Mouse (Mus musculus): ENCODE measurements around the gene C130026I21Rik. TPM values are rescaled to one million over a fixed set of nuclear protein-coding genes. Genes with fewer than 3 reads are reported as not detected.
"Not testable (repeated sequence)": the region's sequence is repeated elsewhere in the genome, so short reads cannot be mapped to it uniquely, and the experiment has no call there.

The C130026I21Rik gene
- polyA plus RNA-seq, 1 experiment from 2014 or later, result 0.41 TPM

DNA sequence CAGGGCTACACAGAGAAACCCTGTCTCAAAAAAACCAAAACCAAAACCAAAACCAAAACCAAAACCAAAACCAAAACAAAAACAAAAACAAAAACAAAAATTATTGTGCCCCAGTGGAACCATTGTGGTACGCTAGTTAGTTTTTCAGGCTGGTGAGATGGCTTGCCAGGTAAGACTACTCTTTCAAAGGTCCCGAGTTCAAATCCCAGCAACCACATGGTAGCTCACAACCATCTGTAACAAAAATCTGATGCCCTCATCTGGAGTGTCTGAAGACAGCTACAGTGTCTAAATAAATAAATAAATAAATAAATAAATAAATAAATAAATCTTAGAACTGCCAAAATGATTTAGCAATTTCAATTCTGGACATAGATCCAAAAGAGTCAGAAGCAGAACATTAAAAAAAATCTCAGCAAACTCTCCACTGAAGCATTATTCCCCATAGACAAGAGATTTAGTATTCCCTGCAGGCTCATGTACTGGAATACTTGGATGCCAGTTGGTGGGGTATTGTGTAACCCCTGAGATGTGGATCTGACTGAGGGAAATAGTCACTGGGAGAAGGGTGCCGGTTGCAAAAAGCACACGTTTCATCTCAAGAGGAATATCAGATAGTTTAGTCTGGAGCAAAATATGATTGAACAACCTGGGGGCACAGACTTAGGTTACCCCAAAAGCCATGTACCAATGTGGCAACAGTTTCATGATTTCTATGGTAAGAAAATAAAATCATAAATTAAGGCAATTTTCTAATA is 31.2 kb downstream of the C130026I21Rik start:
- not testable (repeated sequence) for H3K4me3 ChIP-seq (replicated peaks); H3K27me3 ChIP-seq; H3K4me1 ChIP-seq (replicated peaks); H3K9me3 ChIP-seq (replicated peaks); H3K36me3 ChIP-seq (replicated peaks); ATAC-seq (ENCODE audit: insufficient read depth); H3K4me2 ChIP-seq; H3K9ac ChIP-seq; H3K27ac ChIP-seq (replicated peaks)
- 47% methylated on average over 4 of the region's 4 CpGs for WGBS (ENCODE audit: insufficient replicate concordance)

DNA sequence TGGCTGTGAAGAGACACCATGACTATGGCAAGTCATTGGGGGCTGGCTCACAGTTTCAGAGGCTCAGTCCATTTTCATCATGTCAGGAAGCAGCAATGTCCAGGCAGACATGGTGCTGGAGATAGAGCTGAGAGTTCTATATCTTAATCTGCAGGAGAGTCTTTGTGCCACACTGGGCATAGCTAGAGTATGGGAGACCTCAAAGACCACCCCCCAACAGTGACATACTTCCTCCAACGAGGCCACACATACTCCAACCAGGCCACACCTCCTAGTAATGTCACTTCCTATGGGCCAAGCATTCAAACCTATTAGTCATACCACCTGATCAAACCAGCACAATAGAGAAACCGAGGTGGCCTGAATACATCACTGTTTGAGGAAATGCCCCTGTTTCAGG is 63.8 kb downstream of the C130026I21Rik start:
- not testable (repeated sequence) for H3K27me3 ChIP-seq; ATAC-seq (ENCODE audit: insufficient read depth)

DNA sequence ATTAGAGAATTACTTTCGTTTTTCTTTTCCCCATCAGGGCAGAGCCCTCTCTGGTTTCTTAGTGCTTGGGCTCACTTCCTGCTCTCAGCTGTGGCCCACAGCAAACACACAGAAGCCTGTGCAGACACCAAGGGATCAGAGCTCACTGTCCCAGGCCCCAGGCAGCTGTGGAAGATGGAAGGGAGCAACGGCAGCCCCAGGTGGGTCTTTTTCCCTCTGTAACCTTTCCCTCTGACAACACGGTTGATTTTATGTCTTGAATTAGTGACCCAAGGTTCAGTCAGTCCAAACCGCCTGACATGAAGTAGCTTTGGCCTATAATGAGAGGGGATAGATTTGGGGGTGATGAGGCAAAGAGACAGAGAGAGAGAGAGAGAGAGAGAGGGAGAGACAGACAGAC is 70.8 kb downstream of the C130026I21Rik start:
- not testable (repeated sequence) for H3K27ac ChIP-seq (replicated peaks); H3K4me2 ChIP-seq; H3K4me3 ChIP-seq (replicated peaks); H3K9ac ChIP-seq; ATAC-seq (ENCODE audit: insufficient read depth); H3K27me3 ChIP-seq; H3K36me3 ChIP-seq (replicated peaks); H3K9me3 ChIP-seq (replicated peaks); H3K4me1 ChIP-seq (replicated peaks)
- WGBS (ENCODE audit: insufficient replicate concordance), result 56% methylated on average over 3 of the region's 4 CpGs

More for the DNA sequence above, 63.8 kb downstream of the C130026I21Rik start:
- WGBS (ENCODE audit: insufficient replicate concordance), result 20% methylated on average over 1 of the region's 2 CpGs
- not testable (repeated sequence) for H3K9me3 ChIP-seq (replicated peaks); H3K4me2 ChIP-seq; H3K9ac ChIP-seq; H3K36me3 ChIP-seq (replicated peaks); H3K4me1 ChIP-seq (replicated peaks); H3K27ac ChIP-seq (replicated peaks); H3K4me3 ChIP-seq (replicated peaks)

DNA sequence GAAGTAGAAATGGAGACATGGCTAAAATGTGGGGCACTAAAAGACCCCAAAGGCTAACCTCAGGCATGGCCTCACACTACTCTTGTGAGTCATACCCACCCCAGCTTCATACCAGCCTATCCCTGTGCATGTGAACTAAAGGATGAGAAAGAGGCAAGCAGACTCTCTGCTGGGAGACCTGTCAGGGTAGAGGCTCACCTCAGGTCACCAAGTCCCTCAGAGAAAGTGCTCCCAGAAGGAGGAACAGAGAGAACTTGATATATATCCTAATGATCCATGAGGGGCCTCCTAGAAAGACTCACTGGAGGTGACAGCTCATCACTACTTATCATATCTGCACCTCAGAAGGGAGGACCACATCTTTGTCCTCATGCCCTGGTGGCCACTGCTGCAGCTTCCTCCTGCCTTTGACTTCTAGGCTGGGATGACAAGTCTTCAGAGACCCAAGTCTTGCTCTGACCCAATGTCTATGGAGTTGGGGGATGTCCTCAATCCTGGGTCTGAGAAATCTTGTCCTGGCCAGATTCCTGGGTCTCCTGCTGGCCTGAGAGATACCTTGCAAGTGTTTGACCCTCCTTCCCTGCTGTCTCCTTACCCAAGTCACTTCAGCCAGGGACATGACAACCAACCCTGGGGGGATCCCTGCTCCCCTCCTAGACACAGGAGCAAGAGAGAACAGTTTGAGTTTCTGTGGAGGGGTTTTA is 71.6 kb downstream of the C130026I21Rik start:
- H3K9me3 ChIP-seq (replicated peaks); H3K27ac ChIP-seq (replicated peaks); H3K9ac ChIP-seq; H3K4me1 ChIP-seq (replicated peaks); ATAC-seq (ENCODE audit: insufficient read depth); H3K4me2 ChIP-seq; H3K27me3 ChIP-seq; H3K4me3 ChIP-seq (replicated peaks); H3K36me3 ChIP-seq (replicated peaks): not testable (repeated sequence)

DNA sequence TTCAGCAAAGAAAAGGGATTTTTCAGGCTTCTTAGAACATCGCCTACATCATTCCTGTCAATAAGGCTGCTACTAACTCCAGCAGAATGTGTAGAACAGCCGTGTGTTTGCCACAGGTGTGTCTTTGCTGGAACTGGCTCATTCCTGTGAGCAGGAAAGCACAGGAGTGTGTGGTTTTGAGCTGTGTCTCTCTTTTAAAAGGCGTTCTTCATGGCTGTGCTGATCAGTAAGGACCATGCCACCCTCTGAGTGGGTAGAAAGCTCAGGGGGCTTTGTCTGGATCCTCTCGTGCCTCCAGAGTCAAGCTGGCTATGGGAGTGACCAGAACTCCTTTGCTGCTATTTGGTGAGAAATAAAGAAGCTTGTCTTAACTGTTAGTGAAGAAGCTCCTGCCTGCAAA is 73.6 kb downstream of the C130026I21Rik start:
- 42% methylated on average over 4 of the region's 4 CpGs for WGBS (ENCODE audit: insufficient replicate concordance)
- H3K4me3 ChIP-seq (replicated peaks); H3K27me3 ChIP-seq; ATAC-seq (ENCODE audit: insufficient read depth); H3K27ac ChIP-seq (replicated peaks); H3K4me1 ChIP-seq (replicated peaks); H3K9ac ChIP-seq; H3K9me3 ChIP-seq (replicated peaks); H3K36me3 ChIP-seq (replicated peaks); H3K4me2 ChIP-seq: not testable (repeated sequence)

DNA sequence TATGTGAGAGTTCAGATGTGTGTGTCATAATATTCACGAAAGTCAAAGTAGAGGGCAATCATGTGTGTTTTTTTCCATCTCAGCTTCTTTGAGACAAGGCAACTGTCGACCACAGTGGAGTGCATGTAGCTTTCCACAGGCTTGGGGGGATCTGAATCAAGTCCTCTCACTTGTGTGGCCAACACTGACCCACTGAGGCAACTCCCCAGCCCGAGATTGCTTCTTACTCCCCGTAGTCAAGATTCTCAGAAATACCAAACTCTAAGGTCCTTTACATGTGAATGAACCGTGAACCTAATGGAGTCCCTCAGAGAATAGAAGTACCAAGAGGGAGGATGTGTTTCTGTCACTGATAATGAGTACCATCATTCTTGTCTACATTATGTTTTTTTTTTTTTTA is 76.6 kb downstream of the C130026I21Rik start:
- H3K36me3 ChIP-seq (replicated peaks); H3K27ac ChIP-seq (replicated peaks); H3K4me1 ChIP-seq (replicated peaks); ATAC-seq (ENCODE audit: insufficient read depth); H3K9me3 ChIP-seq (replicated peaks); H3K4me3 ChIP-seq (replicated peaks); H3K4me2 ChIP-seq; H3K27me3 ChIP-seq; H3K9ac ChIP-seq: not testable (repeated sequence)
- WGBS (ENCODE audit: insufficient replicate concordance), result 49% methylated on average over 5 of the region's 5 CpGs

DNA sequence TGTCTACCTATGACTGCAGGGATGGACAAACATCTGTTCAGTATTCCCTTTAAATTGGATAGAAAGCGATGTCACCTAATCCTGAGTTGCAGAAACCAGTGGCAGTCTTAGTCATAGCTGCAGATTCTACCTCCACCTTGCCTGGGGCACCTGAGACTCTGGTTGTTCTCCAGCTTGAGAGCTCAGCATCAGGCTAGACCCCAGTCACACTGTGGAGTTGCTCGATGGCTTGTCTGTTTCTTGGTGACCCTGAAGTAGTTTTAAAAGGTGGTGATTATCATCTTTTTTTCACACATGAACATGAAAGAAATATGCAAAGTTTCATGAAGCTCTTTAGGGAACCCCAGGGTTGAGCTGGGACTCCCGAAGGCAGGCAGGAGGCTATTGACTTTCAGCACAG is 88.4 kb downstream of the C130026I21Rik start:
- not testable (repeated sequence) for H3K36me3 ChIP-seq (replicated peaks); H3K9me3 ChIP-seq (replicated peaks); H3K27me3 ChIP-seq; H3K9ac ChIP-seq; H3K4me1 ChIP-seq (replicated peaks); H3K4me2 ChIP-seq; H3K4me3 ChIP-seq (replicated peaks); H3K27ac ChIP-seq (replicated peaks); ATAC-seq (ENCODE audit: insufficient read depth)
- 63% methylated on average over 2 of the region's 3 CpGs for WGBS (ENCODE audit: insufficient replicate concordance)

DNA sequence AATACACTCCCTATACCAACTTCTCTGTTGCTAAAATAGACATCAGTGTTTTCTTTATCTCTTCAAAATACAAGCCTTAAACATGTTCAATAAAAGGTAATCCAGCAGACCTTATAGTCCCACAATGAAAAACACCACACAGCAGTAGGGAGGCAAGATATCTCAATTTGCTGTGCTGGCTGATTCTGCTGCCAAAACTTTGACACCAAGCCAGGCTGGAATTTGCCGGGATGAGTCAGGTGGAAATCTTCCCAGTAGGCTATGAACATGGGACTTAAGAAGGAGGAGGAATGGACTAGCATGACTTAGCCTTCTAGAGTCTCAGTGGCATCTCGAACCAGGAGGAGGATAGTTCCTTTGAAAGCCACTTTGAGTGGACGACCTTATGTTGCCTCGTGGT is 91.4 kb downstream of the C130026I21Rik start:
- not testable (repeated sequence) for H3K9me3 ChIP-seq (replicated peaks); H3K27ac ChIP-seq (replicated peaks); H3K27me3 ChIP-seq; H3K9ac ChIP-seq; H3K36me3 ChIP-seq (replicated peaks); ATAC-seq (ENCODE audit: insufficient read depth); H3K4me3 ChIP-seq (replicated peaks); H3K4me1 ChIP-seq (replicated peaks); H3K4me2 ChIP-seq
- 55% methylated on average over 4 of the region's 4 CpGs for WGBS (ENCODE audit: insufficient replicate concordance)

DNA sequence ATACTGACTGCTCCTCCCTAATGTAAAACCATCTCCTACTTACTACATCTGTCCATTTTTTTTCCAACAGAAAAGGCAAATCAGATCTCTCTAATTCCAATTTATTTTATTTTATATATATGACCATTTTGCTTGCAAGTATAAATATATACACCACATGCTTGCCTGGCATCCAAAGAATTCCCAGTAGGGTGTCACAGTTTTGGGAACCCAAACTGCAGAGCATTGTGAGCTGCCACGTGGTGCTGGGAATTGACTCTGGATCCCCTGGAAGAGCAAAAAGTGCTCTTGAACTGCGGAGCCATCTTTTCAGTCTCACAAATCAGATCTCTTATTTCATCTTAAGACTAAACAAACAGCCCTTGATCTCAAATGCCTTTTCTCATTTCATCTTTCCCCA is 107.5 kb downstream of the C130026I21Rik start:
- ATAC-seq (ENCODE audit: insufficient read depth); H3K9me3 ChIP-seq (replicated peaks); H3K36me3 ChIP-seq (replicated peaks); H3K27me3 ChIP-seq; H3K27ac ChIP-seq (replicated peaks); H3K9ac ChIP-seq; H3K4me2 ChIP-seq; H3K4me1 ChIP-seq (replicated peaks); H3K4me3 ChIP-seq (replicated peaks): not testable (repeated sequence)
- 40% methylated on average over 2 of the region's 2 CpGs for WGBS (ENCODE audit: insufficient replicate concordance)

DNA sequence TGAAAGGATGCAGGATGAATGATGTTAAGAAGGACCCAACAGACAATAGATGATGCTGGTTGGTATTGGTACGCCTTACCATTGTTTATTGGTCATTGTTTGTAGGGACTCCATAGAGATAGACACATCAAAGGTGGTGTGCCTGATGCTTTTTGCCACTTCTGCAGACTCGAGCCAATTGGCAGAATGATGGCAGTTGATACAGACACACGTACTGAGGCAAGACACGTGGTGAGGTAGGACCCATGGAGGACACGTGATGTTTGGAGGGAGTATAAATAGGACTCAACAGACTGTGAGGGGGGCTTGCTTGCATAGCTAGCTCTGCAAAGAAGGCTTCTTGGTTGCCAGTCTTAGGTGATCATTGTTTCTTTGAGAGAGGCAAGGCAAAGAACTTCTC is 115.2 kb downstream of the C130026I21Rik start:
- not testable (repeated sequence) for H3K9ac ChIP-seq; H3K4me3 ChIP-seq (replicated peaks); ATAC-seq (ENCODE audit: insufficient read depth); H3K27ac ChIP-seq (replicated peaks); H3K36me3 ChIP-seq (replicated peaks); H3K9me3 ChIP-seq (replicated peaks); H3K4me1 ChIP-seq (replicated peaks); H3K4me2 ChIP-seq; H3K27me3 ChIP-seq
- 45% methylated on average over 4 of the region's 5 CpGs for WGBS (ENCODE audit: insufficient replicate concordance)

DNA sequence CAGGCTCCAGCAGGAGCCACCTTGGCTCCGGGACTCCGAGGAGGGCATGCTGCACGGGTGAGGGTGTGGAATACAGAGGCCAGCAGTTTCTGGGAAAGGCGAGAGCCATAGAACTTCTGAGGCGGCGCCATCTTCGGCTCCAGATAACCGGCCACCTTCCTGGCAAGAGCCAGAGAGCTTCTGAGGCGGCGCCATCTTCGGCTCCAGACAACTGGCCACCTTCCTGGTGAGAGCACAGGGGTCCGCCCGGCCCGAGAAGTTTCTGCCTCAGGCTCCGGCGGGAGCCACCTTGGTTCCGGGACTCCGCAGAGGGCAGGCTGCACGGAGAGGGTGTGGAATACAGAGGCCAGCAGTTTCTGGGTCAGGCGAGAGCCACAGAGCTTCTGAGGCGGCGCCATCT is 136.7 kb downstream of the C130026I21Rik start:
- not testable (repeated sequence) for H3K9ac ChIP-seq
- WGBS (ENCODE audit: insufficient replicate concordance), result 74% methylated on average over 22 of the region's 22 CpGs

DNA sequence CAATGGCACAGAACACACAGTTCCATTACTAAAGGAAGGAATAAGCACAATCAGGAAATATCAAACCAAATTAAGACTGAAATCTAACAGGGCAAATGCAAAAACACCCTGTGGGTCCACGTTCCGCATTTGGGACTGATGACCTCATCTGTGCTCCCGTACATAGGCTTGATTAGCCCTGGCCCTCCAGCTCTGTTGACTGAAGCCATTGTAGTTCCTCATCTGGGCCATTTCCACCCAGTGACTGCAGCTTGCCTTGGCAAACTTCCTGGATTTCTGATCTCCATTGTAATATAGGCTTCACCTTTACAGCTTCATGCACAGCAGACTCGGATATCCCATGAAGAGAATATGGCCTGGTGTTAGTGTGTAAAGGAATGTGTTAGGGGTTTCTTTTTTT is 148.5 kb downstream of the C130026I21Rik start:
- WGBS (ENCODE audit: insufficient replicate concordance), result 68% methylated on average over 4 of the region's 4 CpGs
- not testable (repeated sequence) for H3K9me3 ChIP-seq (replicated peaks); ATAC-seq (ENCODE audit: insufficient read depth); H3K4me3 ChIP-seq (replicated peaks); H3K4me1 ChIP-seq (replicated peaks); H3K27ac ChIP-seq (replicated peaks); H3K36me3 ChIP-seq (replicated peaks); H3K27me3 ChIP-seq; H3K4me2 ChIP-seq; H3K9ac ChIP-seq

More for the DNA sequence above, 136.7 kb downstream of the C130026I21Rik start:
- H3K27ac ChIP-seq (replicated peaks); H3K36me3 ChIP-seq (replicated peaks); H3K4me1 ChIP-seq (replicated peaks); ATAC-seq (ENCODE audit: insufficient read depth); H3K27me3 ChIP-seq; H3K9me3 ChIP-seq (replicated peaks); H3K4me3 ChIP-seq (replicated peaks); H3K4me2 ChIP-seq: not testable (repeated sequence)

Measured in liver, embryonic 15.5 days (tissue).